Mouse (Mus musculus): Measurements from ENCODE around the gene Lypd6b. TPM values are rescaled to one million over a fixed set of nuclear protein-coding genes. Genes with fewer than 3 reads are reported as not detected.

Gene Lypd6b
- polyA plus RNA-seq, 1 experiment from 2014 or later: 0.73 TPM

DNA sequence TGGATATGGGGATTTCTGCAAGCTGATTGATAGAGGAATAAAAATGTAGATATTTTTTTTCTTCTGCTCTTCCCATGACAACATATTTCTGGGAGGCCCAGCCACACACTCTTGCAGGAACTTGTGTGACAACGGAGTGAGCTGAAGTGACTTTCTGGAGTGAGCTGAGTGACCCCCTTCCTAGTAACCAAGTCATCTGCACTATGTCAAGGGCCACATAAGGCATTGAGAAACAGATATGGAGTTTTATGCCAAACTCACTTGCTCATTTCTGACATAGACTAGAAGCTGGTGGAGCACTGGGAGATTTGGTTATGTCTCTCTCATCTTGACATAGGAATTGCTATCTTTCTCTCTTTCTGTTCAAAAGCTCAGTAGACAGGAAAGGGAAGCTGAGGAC, 62.3 kb downstream of the Lypd6b start:
- H3K4me3 ChIP-seq (ENCODE audit: low read depth, low read length): no peak overlapping the region
- 79% methylated on average over 1 of the region's 1 CpGs for WGBS

GRCm38 (mm10) chr2:49851977-49852376, 64.5 kb downstream of the Lypd6b start:
- Histone ChIP-seq H3K27ac (ENCODE audit: low read depth, low read length) (no peak overlapping the region), H3K27me3 (replicated peaks; ENCODE audit: control insufficient read depth, insufficient read depth, low read length) (no peaks in the 10 kb centered on the region), H3K4me3 (ENCODE audit: low read depth, low read length) (no peak overlapping the region), H3K36me3 (ENCODE audit: control insufficient read depth, insufficient read depth) (no peaks in the 10 kb centered on the region), H3K4me1 (replicated peaks; ENCODE audit: control insufficient read depth, insufficient read depth, low read length) (no peaks in the 10 kb centered on the region), H3K9ac (ENCODE audit: low read depth, low read length) (no peak overlapping the region), H3K4me2 (replicated peaks; ENCODE audit: low read depth) (no peak overlapping the region), H3K9me3 (ENCODE audit: control insufficient read depth) (no peaks in the 10 kb centered on the region)
- no peak for TF ChIP-seq CTCF (IDR thresholded peaks at IDR 0.05; ENCODE audit: low read depth)
- no peak for ATAC-seq

More for the DNA sequence above, 62.3 kb downstream of the Lypd6b start:
- Histone ChIP-seq H3K4me2 (replicated peaks; ENCODE audit: low read depth) (no peak overlapping the region), H3K4me1 (replicated peaks; ENCODE audit: control insufficient read depth, insufficient read depth, low read length) (no peaks in the 10 kb centered on the region), H3K36me3 (ENCODE audit: control insufficient read depth, insufficient read depth) (no peaks in the 10 kb centered on the region), H3K9ac (ENCODE audit: low read depth, low read length) (no peak overlapping the region), H3K27me3 (replicated peaks; ENCODE audit: control insufficient read depth, insufficient read depth, low read length) (no peaks in the 10 kb centered on the region), H3K27ac (ENCODE audit: low read depth, low read length) (no peak overlapping the region), H3K9me3 (ENCODE audit: control insufficient read depth) (no peaks in the 10 kb centered on the region)
- no peak for ATAC-seq
- no peak for TF ChIP-seq CTCF (IDR thresholded peaks at IDR 0.05; ENCODE audit: low read depth)

GRCm38 (mm10) chr2:49856161-49856564, 68.7 kb downstream of the Lypd6b start:
- H3K4me1 ChIP-seq (replicated peaks; ENCODE audit: control insufficient read depth, insufficient read depth, low read length): no peaks in the 10 kb centered on the region
- no peak overlapping the region for H3K4me3 ChIP-seq (ENCODE audit: low read depth, low read length)
- H3K9ac ChIP-seq (ENCODE audit: low read depth, low read length): no peak overlapping the region
- H3K9me3 ChIP-seq (ENCODE audit: control insufficient read depth): no peaks in the 10 kb centered on the region
- H3K36me3 ChIP-seq (ENCODE audit: control insufficient read depth, insufficient read depth): no peaks in the 10 kb centered on the region
- peak overlapping the region; percentile 9; the same call in 1 of the 2 replicates for H3K4me2 ChIP-seq (replicated peaks; ENCODE audit: low read depth)
- no peak overlapping the region for H3K27ac ChIP-seq (ENCODE audit: low read depth, low read length)
- TF ChIP-seq CTCF (IDR thresholded peaks at IDR 0.05; ENCODE audit: low read depth): no peak
- H3K27me3 ChIP-seq (replicated peaks; ENCODE audit: control insufficient read depth, insufficient read depth, low read length): no peaks in the 10 kb centered on the region
- no peak for ATAC-seq
- WGBS: 66% methylated on average over 10 of the region's 10 CpGs

DNA sequence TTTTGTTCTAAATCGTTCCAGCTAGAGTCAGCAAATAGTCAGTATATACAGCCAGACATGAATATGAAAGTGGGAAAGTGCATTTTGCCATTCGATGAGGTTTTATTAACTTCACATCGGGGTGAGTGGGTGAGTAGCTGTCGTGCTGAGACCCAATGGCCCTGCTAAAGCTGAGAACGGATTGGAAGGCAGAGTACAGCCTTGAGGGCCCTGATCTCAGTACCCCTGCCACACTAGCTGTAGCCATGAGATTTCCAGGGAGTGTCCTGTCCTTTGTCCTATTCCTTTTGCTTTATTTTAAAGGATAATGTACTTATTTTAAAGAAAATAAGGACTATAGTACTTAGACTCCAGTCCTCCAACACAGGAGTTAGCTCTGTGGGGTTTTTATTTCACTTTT, 69.1 kb downstream of the Lypd6b start:
- no peak overlapping the region for H3K4me3 ChIP-seq (ENCODE audit: low read depth, low read length)
- no peaks in the 10 kb centered on the region for H3K4me1 ChIP-seq (replicated peaks; ENCODE audit: control insufficient read depth, insufficient read depth, low read length)
- H3K27ac ChIP-seq (ENCODE audit: low read depth, low read length): no peak overlapping the region
- H3K27me3 ChIP-seq (replicated peaks; ENCODE audit: control insufficient read depth, insufficient read depth, low read length): no peaks in the 10 kb centered on the region
- H3K36me3 ChIP-seq (ENCODE audit: control insufficient read depth, insufficient read depth): no peaks in the 10 kb centered on the region
- no peak for TF ChIP-seq CTCF (IDR thresholded peaks at IDR 0.05; ENCODE audit: low read depth)
- ATAC-seq: no peak
- H3K9ac ChIP-seq (ENCODE audit: low read depth, low read length): no peak overlapping the region
- 71% methylated on average over 5 of the region's 5 CpGs for WGBS
- no peak overlapping the region for H3K4me2 ChIP-seq (replicated peaks; ENCODE audit: low read depth)
- no peaks in the 10 kb centered on the region for H3K9me3 ChIP-seq (ENCODE audit: control insufficient read depth)

GRCm38 (mm10) chr2:49860219-49860962, 72.9 kb downstream of the Lypd6b start:
- peak; percentile 49; the same call in 1 of the 2 replicates for ATAC-seq
- TF ChIP-seq CTCF (IDR thresholded peaks at IDR 0.05; ENCODE audit: low read depth): no peak
- Histone ChIP-seq H3K36me3 (ENCODE audit: control insufficient read depth, insufficient read depth) (no peaks in the 10 kb centered on the region), H3K4me2 (replicated peaks; ENCODE audit: low read depth) (peak overlapping the region; percentile 49), H3K4me3 (ENCODE audit: low read depth, low read length) (peak overlapping the region; percentile 24), H3K27me3 (replicated peaks; ENCODE audit: control insufficient read depth, insufficient read depth, low read length) (no peaks in the 10 kb centered on the region), H3K4me1 (replicated peaks; ENCODE audit: control insufficient read depth, insufficient read depth, low read length) (no peaks in the 10 kb centered on the region), H3K9ac (ENCODE audit: low read depth, low read length) (no peak overlapping the region), H3K9me3 (ENCODE audit: control insufficient read depth) (no peaks in the 10 kb centered on the region), H3K27ac (ENCODE audit: low read depth, low read length) (no peak overlapping the region)
- WGBS: 19% methylated on average over 11 of the region's 11 CpGs

GRCm38 (mm10) chr2:49860969-49861592, 73.6 kb downstream of the Lypd6b start:
- ATAC-seq: no peak
- no peak for TF ChIP-seq CTCF (IDR thresholded peaks at IDR 0.05; ENCODE audit: low read depth)
- Histone ChIP-seq H3K4me1 (replicated peaks; ENCODE audit: control insufficient read depth, insufficient read depth, low read length) (no peaks in the 10 kb centered on the region), H3K27me3 (replicated peaks; ENCODE audit: control insufficient read depth, insufficient read depth, low read length) (no peaks in the 10 kb centered on the region), H3K4me3 (ENCODE audit: low read depth, low read length) (peak overlapping the region; percentile 24), H3K4me2 (replicated peaks; ENCODE audit: low read depth) (peak overlapping the region; percentile 49), H3K9ac (ENCODE audit: low read depth, low read length) (no peak overlapping the region), H3K9me3 (ENCODE audit: control insufficient read depth) (no peaks in the 10 kb centered on the region), H3K36me3 (ENCODE audit: control insufficient read depth, insufficient read depth) (no peaks in the 10 kb centered on the region), H3K27ac (ENCODE audit: low read depth, low read length) (no peak overlapping the region)
- WGBS: 19% methylated on average over 10 of the region's 12 CpGs

All from intestine, postnatal 0 days (tissue).